Mouse (Mus musculus) forebrain, embryonic 11.5 days (tissue): Measurements from ENCODE around the gene Smim24. TPM values are rescaled to one million over a fixed set of nuclear protein-coding genes. Genes with fewer than 3 reads are reported as not detected.
A peak's percentile ranks its signal among the peaks of the same experiment; 100 is the strongest.

Experiments
- ATAC-seq: fragments of 200-750 bp; cut with Nextera tagmentation; replicated peaks from 2 replicates; pipeline ENCODE4 v1.8.0; 2017; ENCODE audit warnings: moderate TSS enrichment; ENCODE audit not compliant: low FRiP score
- DNase-seq: peaks from one replicate; pipeline ENCODE4 v3.0.0-alpha.2; 2017; ENCODE audit warnings: low spot score
- H3K27ac ChIP-seq: fragments of 300-500 bp; sonication (generic); 2 replicates; pipeline ENCODE4 v1.5.1; 2014; ENCODE audit warnings: low read depth, low read length
- H3K27me3 ChIP-seq: fragments of 300-500 bp; sonication (generic); 2 replicates; pipeline ENCODE4 v1.6.1; 2014; ENCODE audit warnings: mild to moderate bottlenecking, low read length, mixed read lengths; ENCODE audit not compliant: control insufficient read depth, insufficient read depth
- H3K36me3 ChIP-seq: fragments of 300-500 bp; sonication (generic); 2 replicates; pipeline ENCODE4 v1.6.1; 2014; ENCODE audit warnings: mild to moderate bottlenecking, low read length, moderate library complexity, mixed read lengths; ENCODE audit not compliant: control insufficient read depth, insufficient read depth
- H3K4me1 ChIP-seq: fragments of 300-500 bp; sonication (generic); replicated peaks from 2 replicates; pipeline ENCODE4 v1.6.1; 2014; ENCODE audit warnings: low read length, mixed read lengths; ENCODE audit not compliant: control insufficient read depth, insufficient read depth
- H3K4me2 ChIP-seq: fragments of 300-500 bp; sonication (generic); 2 replicates; pipeline ENCODE4 v1.6.1; 2014; ENCODE audit warnings: low read depth, mild to moderate bottlenecking, low read length, moderate library complexity, mixed read lengths; ENCODE audit not compliant: severe bottlenecking
- H3K4me3 ChIP-seq: fragments of 300-500 bp; sonication (generic); 2 replicates; pipeline ENCODE4 v1.5.1; 2014; ENCODE audit warnings: low read depth, low read length
- H3K9ac ChIP-seq: fragments of 300-500 bp; sonication (generic); 2 replicates; pipeline ENCODE4 v1.6.1; 2014; ENCODE audit warnings: low read length
- H3K9me3 ChIP-seq: fragments of 300-500 bp; sonication (generic); 2 replicates; pipeline ENCODE4 v1.6.1; 2016; ENCODE audit warnings: low read length, mixed read lengths; ENCODE audit not compliant: control insufficient read depth
- WGBS: fragments of 180-500 bp; shearing (Covaris S2); extraction: QIAGEN DNeasy Blood & Tissue Kit; methylation state at CpG from one replicate; pipeline ENCODE4 v1.1.7; 2014; 5-methylcytosine and 5-hydroxymethylcytosine counted together
- polyA plus RNA-seq: library from polyadenylated mRNA; unstranded; fragments of >200 nt; fragmentation: Nextera tagmentation; extraction: Ambion mirVana; gene quantifications from 2 replicates; pipeline ENCODE4 v1.2.1, GENCODE M21; 2014

Smim24 gene
- polyA plus RNA-seq, 1 experiment from 2014 or later, result 2.8 TPM

GRCm38 (mm10) chr10:81363436-81364346 is 29.2 kb upstream of the Smim24 start:
- Histone ChIP-seq H3K9me3 (no peaks in the 10 kb centered on the region), H3K4me1 (peaks cover 36% of the 10 kb centered on the region), H3K27ac (no peak overlapping the region), H3K4me3 (peak overlapping the region; percentile 24), H3K36me3 (peaks cover 17% of the 10 kb centered on the region), H3K9ac (peak overlapping the region; percentile 47), H3K27me3 (peaks cover 19% of the 10 kb centered on the region), H3K4me2 (peak overlapping the region; percentile 53)
- DNase-seq (no peak), ATAC-seq (0 out of 2 replicates have a peak, but pooled peaks have one; percentile 3)
- 8% methylated on average over 54 of the region's 54 CpGs for WGBS

GRCm38 (mm10) chr10:81364666-81365065 is 28.2 kb upstream of the Smim24 start:
- H3K4me1 ChIP-seq, result peaks cover 29% of the 10 kb centered on the region
- peaks cover 19% of the 10 kb centered on the region for H3K27me3 ChIP-seq
- DNase-seq (no peak), ATAC-seq (0 out of 2 replicates have a peak, but pooled peaks have one; percentile 4)
- H3K27ac ChIP-seq, result no peak overlapping the region
- no peaks in the 10 kb centered on the region for H3K9me3 ChIP-seq
- peak overlapping the region; percentile 53 for H3K4me2 ChIP-seq
- peak overlapping the region; percentile 29; the same call in 1 of the 2 replicates for H3K9ac ChIP-seq
- 16% methylated on average over 28 of the region's 28 CpGs for WGBS
- H3K4me3 ChIP-seq, result peak overlapping the region; percentile 24; the same call in 1 of the 2 replicates
- peaks cover 21% of the 10 kb centered on the region for H3K36me3 ChIP-seq

- peaks cover 19% of the 10 kb centered on the region for H3K27me3 ChIP-seq
- WGBS, result 36% methylated on average over 4 of the region's 4 CpGs
- H3K9ac ChIP-seq, result peak overlapping the region; percentile 29; the same call in 1 of the 2 replicates
- no peak overlapping the region for H3K4me3 ChIP-seq
- no peaks in the 10 kb centered on the region for H3K9me3 ChIP-seq
- no peak overlapping the region for H3K4me2 ChIP-seq
- H3K4me1 ChIP-seq, result peaks cover 29% of the 10 kb centered on the region
- peaks cover 24% of the 10 kb centered on the region for H3K36me3 ChIP-seq
- DNase-seq (no peak), ATAC-seq (0 out of 2 replicates have a peak, but pooled peaks have one; percentile 9)
- no peak overlapping the region for H3K27ac ChIP-seq
These were observed 27.8 kb upstream of the Smim24 start for GRCm38 (mm10) chr10:81365073-81365472.

GRCm38 (mm10) chr10:81365672-81366476 is 27.0 kb upstream of the Smim24 start, which contains the start of gene 4930404N11Rik:
Gene 4930404N11Rik, minus strand, starts transcription at chr10:81365816.
- WGBS, result 15% methylated on average over 12 of the region's 12 CpGs
- no peak within 1 kb of the TSS for H3K27ac ChIP-seq
- DNase-seq, result peak; percentile 75
- ATAC-seq, result peak; percentile 38
- peak within 1 kb of the TSS; percentile 53; the same call in 1 of the 2 replicates for H3K4me2 ChIP-seq
- peak within 1 kb of the TSS; percentile 29 for H3K9ac ChIP-seq
- peaks cover 30% of the 10 kb centered on the region for H3K36me3 ChIP-seq
- no peak within 1 kb of the TSS; the same call in 1 of the 2 replicates for H3K4me3 ChIP-seq
- H3K9me3 ChIP-seq, result no peaks in the 10 kb centered on the region
- H3K4me1 ChIP-seq, result peaks cover 29% of the 10 kb centered on the region
- peaks cover 19% of the 10 kb centered on the region for H3K27me3 ChIP-seq

- Histone ChIP-seq H3K4me3 (no peak overlapping the region), H3K36me3 (peaks cover 32% of the 10 kb centered on the region), H3K9me3 (no peaks in the 10 kb centered on the region), H3K9ac (no peak overlapping the region), H3K4me2 (no peak overlapping the region), H3K27me3 (peaks cover 19% of the 10 kb centered on the region), H3K4me1 (peaks cover 29% of the 10 kb centered on the region), H3K27ac (no peak overlapping the region)
- ATAC-seq (no peak), DNase-seq (no peak)
- 83% methylated on average over 6 of the region's 6 CpGs for WGBS
These were observed 26.2 kb upstream of the Smim24 start for GRCm38 (mm10) chr10:81366477-81367206.

- WGBS, result 86% methylated on average over 6 of the region's 6 CpGs
- DNase-seq (no peak), ATAC-seq (no peak)
- Histone ChIP-seq H3K4me3 (no peak overlapping the region), H3K9me3 (no peaks in the 10 kb centered on the region), H3K36me3 (peaks cover 32% of the 10 kb centered on the region), H3K27ac (no peak overlapping the region), H3K4me1 (peaks cover 29% of the 10 kb centered on the region), H3K27me3 (peaks cover 19% of the 10 kb centered on the region), H3K4me2 (no peak overlapping the region), H3K9ac (no peak overlapping the region)
These were observed 25.7 kb upstream of the Smim24 start for GRCm38 (mm10) chr10:81367207-81367495.

- H3K4me2 ChIP-seq, result no peak overlapping the region
- H3K27me3 ChIP-seq, result no peaks in the 10 kb centered on the region
- ATAC-seq (no peak), DNase-seq (no peak)
- no peak overlapping the region for H3K4me3 ChIP-seq
- WGBS, result 94% methylated on average over 10 of the region's 10 CpGs
- peaks cover 17% of the 10 kb centered on the region for H3K4me1 ChIP-seq
- H3K36me3 ChIP-seq, result peaks cover 15% of the 10 kb centered on the region; the same call in 1 of the 2 replicates
- H3K27ac ChIP-seq, result no peak overlapping the region
- no peak overlapping the region for H3K9ac ChIP-seq
- no peaks in the 10 kb centered on the region for H3K9me3 ChIP-seq
These were observed 17.5 kb upstream of the Smim24 start for GRCm38 (mm10) chr10:81375322-81375721.
